Mouse (Mus musculus): ENCODE measurements around the gene Plac1. TPM values are rescaled to one million over a fixed set of nuclear protein-coding genes. Genes with fewer than 3 reads are reported as not detected.

The Plac1 gene
- total and polyA plus RNA-seq, 2 experiments, result not detected

DNA sequence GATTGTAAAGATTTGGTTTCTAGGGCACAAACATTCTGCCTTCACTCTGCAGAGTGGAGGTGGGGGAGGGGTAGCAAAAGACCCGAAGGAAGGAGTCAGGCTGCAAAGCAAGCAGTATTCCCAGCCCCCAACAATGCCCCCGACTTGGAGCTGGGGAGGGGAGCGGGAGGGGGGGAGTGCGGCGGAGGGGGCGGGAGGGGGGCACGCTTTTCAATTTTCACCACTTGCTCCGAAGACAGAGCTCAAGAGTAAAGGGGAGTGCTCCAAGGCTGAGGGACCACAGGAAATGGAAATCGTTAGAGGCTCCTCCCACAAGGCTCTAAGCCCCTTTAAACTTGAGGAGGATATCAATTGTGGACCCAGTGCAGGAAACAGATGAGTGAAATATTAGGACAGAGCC, 189.6 kb downstream of the Plac1 start:
- no peak overlapping the region for H3K4me3 ChIP-seq (ENCODE audit: insufficient read depth, low read depth, low read length)
- H3K79me2 ChIP-seq (ENCODE audit: control insufficient read depth, insufficient read depth, low read length), result no peaks in the 10 kb centered on the region
- DNase-seq (ENCODE audit: extremely low read depth, low read depth, low spot score), result no peak

DNA sequence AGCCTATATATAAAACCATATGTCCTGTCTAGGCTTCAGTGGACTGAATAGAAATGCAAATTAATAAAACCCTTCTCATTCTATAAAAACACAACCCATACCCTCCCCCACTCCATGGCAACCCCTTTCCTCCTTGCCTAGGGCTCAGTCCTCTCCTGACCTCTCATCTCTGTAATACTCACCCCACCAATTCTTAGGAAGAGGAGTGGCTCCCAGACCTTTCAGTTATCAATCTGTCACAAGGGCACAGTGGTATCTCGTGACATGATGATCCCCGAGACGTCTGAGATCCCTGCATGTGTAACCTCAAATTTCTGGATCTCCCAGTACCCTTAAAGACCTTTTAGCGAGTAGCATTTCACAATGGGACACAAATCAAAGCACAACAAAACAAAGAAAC, 190.7 kb downstream of the Plac1 start:
- 87% methylated on average over 4 of the region's 4 CpGs for WGBS
- H3K4me3 ChIP-seq (ENCODE audit: insufficient read depth, low read depth, low read length), result no peak overlapping the region
- no peak for DNase-seq (ENCODE audit: extremely low read depth, low read depth, low spot score)
- H3K79me2 ChIP-seq (ENCODE audit: control insufficient read depth, insufficient read depth, low read length), result no peaks in the 10 kb centered on the region
- no peak overlapping the region for H3K9ac ChIP-seq (ENCODE audit: low read depth, low read length)
- H3K27ac ChIP-seq (replicated peaks; ENCODE audit: insufficient read depth, low read depth, low read length), result no peak overlapping the region
- TF ChIP-seq CTCF (IDR thresholded peaks at IDR 0.05; ENCODE audit: low read depth, low read length), result no peak
- no peak for TF ChIP-seq POLR2A (IDR thresholded peaks at IDR 0.05; ENCODE audit: extremely low read depth, insufficient read depth, low read length)
- H3K27me3 ChIP-seq (ENCODE audit: control insufficient read depth, insufficient read depth, low read length), result no peaks in the 10 kb centered on the region
- H3K4me1 ChIP-seq (ENCODE audit: control insufficient read depth, insufficient read depth, low read length), result no peaks in the 10 kb centered on the region
- no peaks in the 10 kb centered on the region for H3K36me3 ChIP-seq (ENCODE audit: control insufficient read depth, insufficient read depth, low read length)

More for the DNA sequence above, 189.6 kb downstream of the Plac1 start:
- no peaks in the 10 kb centered on the region for H3K4me1 ChIP-seq (ENCODE audit: control insufficient read depth, insufficient read depth, low read length)
- no peak overlapping the region for H3K27ac ChIP-seq (replicated peaks; ENCODE audit: insufficient read depth, low read depth, low read length)
- WGBS, result 19% methylated on average over 7 of the region's 9 CpGs
- no peak for TF ChIP-seq POLR2A (IDR thresholded peaks at IDR 0.05; ENCODE audit: extremely low read depth, insufficient read depth, low read length)
- no peak for TF ChIP-seq CTCF (IDR thresholded peaks at IDR 0.05; ENCODE audit: low read depth, low read length)
- no peaks in the 10 kb centered on the region for H3K27me3 ChIP-seq (ENCODE audit: control insufficient read depth, insufficient read depth, low read length)
- H3K9ac ChIP-seq (ENCODE audit: low read depth, low read length), result no peak overlapping the region
- no peaks in the 10 kb centered on the region for H3K36me3 ChIP-seq (ENCODE audit: control insufficient read depth, insufficient read depth, low read length)

DNA sequence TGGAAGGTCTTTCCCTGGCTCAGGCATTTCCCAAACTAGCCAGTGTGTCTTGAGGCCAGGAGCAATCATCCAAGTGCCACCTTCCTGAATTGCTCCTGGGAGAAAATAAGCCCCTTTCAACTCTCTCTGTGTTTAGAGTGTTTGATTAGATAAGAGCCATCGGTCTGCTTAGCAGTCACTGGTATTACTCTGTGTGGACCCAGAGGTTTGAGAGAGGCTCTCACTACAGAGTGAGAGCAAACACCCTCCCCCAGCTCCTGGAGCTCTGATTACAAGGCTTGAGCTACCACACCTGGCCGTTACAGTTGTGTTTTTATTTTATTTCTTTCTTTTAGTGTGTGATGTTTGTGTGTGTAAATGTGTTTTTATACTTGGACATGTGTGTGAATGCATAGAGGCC, 193.0 kb downstream of the Plac1 start:
- no peak for DNase-seq (ENCODE audit: extremely low read depth, low read depth, low spot score)
- TF ChIP-seq CTCF (IDR thresholded peaks at IDR 0.05; ENCODE audit: low read depth, low read length) (no peak), POLR2A (IDR thresholded peaks at IDR 0.05; ENCODE audit: extremely low read depth, insufficient read depth, low read length) (no peak)
- Histone ChIP-seq H3K27me3 (ENCODE audit: control insufficient read depth, insufficient read depth, low read length) (no peaks in the 10 kb centered on the region), H3K9ac (ENCODE audit: low read depth, low read length) (no peak overlapping the region), H3K4me3 (ENCODE audit: insufficient read depth, low read depth, low read length) (no peak overlapping the region), H3K27ac (replicated peaks; ENCODE audit: insufficient read depth, low read depth, low read length) (no peak overlapping the region), H3K36me3 (ENCODE audit: control insufficient read depth, insufficient read depth, low read length) (no peaks in the 10 kb centered on the region), H3K79me2 (ENCODE audit: control insufficient read depth, insufficient read depth, low read length) (no peaks in the 10 kb centered on the region), H3K4me1 (ENCODE audit: control insufficient read depth, insufficient read depth, low read length) (no peaks in the 10 kb centered on the region)
- WGBS, result 42% methylated on average over 2 of the region's 2 CpGs

DNA sequence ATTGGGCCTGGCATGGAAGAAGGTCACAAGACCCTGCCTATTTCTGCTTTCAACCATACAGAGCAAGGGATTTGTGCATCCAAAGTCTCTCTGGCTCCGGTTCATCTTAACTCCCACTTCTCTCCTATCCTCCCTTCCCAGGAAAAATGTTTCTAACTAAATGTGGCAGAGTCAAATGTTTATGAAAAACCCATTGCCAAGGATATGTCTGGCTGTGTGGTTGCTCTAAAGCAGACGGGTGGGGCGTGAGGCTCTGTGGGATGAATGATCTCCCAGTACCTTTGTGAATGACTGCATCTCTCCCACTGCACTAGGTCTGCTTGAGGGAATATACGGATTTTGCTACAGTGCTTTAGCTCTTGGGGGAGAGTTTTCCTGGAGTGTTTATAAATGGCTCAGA, 193.9 kb downstream of the Plac1 start:
- Histone ChIP-seq H3K27ac (replicated peaks; ENCODE audit: insufficient read depth, low read depth, low read length) (no peak overlapping the region), H3K4me3 (ENCODE audit: insufficient read depth, low read depth, low read length) (no peak overlapping the region), H3K27me3 (ENCODE audit: control insufficient read depth, insufficient read depth, low read length) (no peaks in the 10 kb centered on the region), H3K4me1 (ENCODE audit: control insufficient read depth, insufficient read depth, low read length) (no peaks in the 10 kb centered on the region), H3K79me2 (ENCODE audit: control insufficient read depth, insufficient read depth, low read length) (no peaks in the 10 kb centered on the region), H3K36me3 (ENCODE audit: control insufficient read depth, insufficient read depth, low read length) (no peaks in the 10 kb centered on the region), H3K9ac (ENCODE audit: low read depth, low read length) (no peak overlapping the region)
- DNase-seq (ENCODE audit: extremely low read depth, low read depth, low spot score), result no peak
- 79% methylated on average over 4 of the region's 4 CpGs for WGBS
- TF ChIP-seq CTCF (IDR thresholded peaks at IDR 0.05; ENCODE audit: low read depth, low read length), result no peak
- no peak for TF ChIP-seq POLR2A (IDR thresholded peaks at IDR 0.05; ENCODE audit: extremely low read depth, insufficient read depth, low read length)

DNA sequence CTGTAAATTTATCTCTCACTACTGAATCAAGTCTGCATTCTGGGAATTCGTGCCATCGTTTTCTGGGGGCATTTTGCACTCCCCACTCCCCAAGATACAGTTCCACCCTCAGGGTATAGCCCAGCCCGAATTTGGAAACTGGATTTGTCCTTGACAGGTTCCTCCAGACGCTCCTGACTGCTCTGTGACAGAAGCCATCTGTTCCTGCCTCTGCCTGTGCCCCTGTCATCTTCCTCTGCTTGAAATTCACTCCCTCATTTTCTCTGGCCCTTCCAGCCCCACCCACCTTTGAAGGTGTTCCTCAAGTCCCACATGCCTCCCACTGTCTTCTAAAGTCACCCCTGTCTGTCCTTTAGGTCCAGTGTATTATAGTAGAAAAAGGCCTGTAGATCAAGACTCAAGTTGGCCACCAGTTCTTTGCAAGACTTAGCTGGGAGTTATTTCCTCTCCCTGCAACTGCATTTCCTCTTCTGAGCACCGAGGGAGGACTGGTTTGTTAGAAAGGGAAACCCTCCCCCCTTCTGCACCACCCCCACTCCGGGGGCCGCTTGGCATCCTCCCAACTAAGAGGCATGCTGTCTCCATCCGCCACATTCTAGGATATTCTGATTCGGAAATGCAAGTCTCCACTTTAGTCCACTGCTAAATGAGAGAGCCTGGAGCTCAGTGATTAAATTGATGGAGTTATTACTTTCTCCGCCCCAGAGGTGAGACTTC, 194.6 kb downstream of the Plac1 start:
- no peaks in the 10 kb centered on the region for H3K79me2 ChIP-seq (ENCODE audit: control insufficient read depth, insufficient read depth, low read length)
- TF ChIP-seq CTCF (IDR thresholded peaks at IDR 0.05; ENCODE audit: low read depth, low read length) (no peak), POLR2A (IDR thresholded peaks at IDR 0.05; ENCODE audit: extremely low read depth, insufficient read depth, low read length) (no peak)
- no peak for DNase-seq (ENCODE audit: extremely low read depth, low read depth, low spot score)
- no peaks in the 10 kb centered on the region for H3K4me1 ChIP-seq (ENCODE audit: control insufficient read depth, insufficient read depth, low read length)
- H3K36me3 ChIP-seq (ENCODE audit: control insufficient read depth, insufficient read depth, low read length), result no peaks in the 10 kb centered on the region
- no peak overlapping the region for H3K9ac ChIP-seq (ENCODE audit: low read depth, low read length)
- 56% methylated on average over 10 of the region's 10 CpGs for WGBS
- H3K27me3 ChIP-seq (ENCODE audit: control insufficient read depth, insufficient read depth, low read length), result no peaks in the 10 kb centered on the region
- no peak overlapping the region for H3K4me3 ChIP-seq (ENCODE audit: insufficient read depth, low read depth, low read length)
- H3K27ac ChIP-seq (replicated peaks; ENCODE audit: insufficient read depth, low read depth, low read length), result 0 out of 2 replicates have a peak overlapping the region, but pooled peaks have one; percentile 23

DNA sequence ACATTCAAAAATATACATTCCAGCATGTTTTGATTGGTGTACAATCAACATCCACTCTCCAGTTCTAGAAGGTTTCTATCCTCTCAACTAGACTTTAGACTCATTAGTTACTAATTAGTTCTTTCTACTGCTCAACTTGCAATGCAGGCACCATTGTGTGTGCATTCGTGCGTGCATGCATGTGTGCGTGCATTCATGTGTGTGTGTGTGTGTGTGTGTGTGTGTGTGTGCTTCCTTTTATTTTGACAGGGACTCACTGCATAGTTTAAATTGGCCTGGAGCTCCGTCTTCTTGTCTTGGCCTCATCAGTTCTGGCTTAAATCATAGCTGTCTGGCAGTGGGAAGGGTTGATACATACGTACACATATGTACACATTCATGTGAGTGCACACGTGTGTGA, 198.9 kb downstream of the Plac1 start:
- Histone ChIP-seq H3K36me3 (ENCODE audit: control insufficient read depth, insufficient read depth, low read length) (no peaks in the 10 kb centered on the region), H3K4me1 (ENCODE audit: control insufficient read depth, insufficient read depth, low read length) (no peaks in the 10 kb centered on the region), H3K9ac (ENCODE audit: low read depth, low read length) (no peak overlapping the region), H3K27me3 (ENCODE audit: control insufficient read depth, insufficient read depth, low read length) (no peaks in the 10 kb centered on the region), H3K27ac (replicated peaks; ENCODE audit: insufficient read depth, low read depth, low read length) (no peak overlapping the region), H3K79me2 (ENCODE audit: control insufficient read depth, insufficient read depth, low read length) (no peaks in the 10 kb centered on the region), H3K4me3 (ENCODE audit: insufficient read depth, low read depth, low read length) (no peak overlapping the region)
- no peak for DNase-seq (ENCODE audit: extremely low read depth, low read depth, low spot score)
- TF ChIP-seq POLR2A (IDR thresholded peaks at IDR 0.05; ENCODE audit: extremely low read depth, insufficient read depth, low read length), result no peak
- WGBS, result 83% methylated on average over 6 of the region's 6 CpGs

Data from liver, adult 2 months (tissue).